Mouse (Mus musculus) right cerebral cortex, postnatal 25 days (tissue): Measurements from ENCODE around the gene Spty2d1.
"Not testable (repeated sequence)": the region's sequence is repeated elsewhere in the genome, so short reads cannot be mapped to it uniquely, and the experiment has no call there.

Experiments
- DNase-seq: peaks from one replicate; pipeline ENCODE4 v3.0.0; 2022

The Spty2d1 gene

DNA sequence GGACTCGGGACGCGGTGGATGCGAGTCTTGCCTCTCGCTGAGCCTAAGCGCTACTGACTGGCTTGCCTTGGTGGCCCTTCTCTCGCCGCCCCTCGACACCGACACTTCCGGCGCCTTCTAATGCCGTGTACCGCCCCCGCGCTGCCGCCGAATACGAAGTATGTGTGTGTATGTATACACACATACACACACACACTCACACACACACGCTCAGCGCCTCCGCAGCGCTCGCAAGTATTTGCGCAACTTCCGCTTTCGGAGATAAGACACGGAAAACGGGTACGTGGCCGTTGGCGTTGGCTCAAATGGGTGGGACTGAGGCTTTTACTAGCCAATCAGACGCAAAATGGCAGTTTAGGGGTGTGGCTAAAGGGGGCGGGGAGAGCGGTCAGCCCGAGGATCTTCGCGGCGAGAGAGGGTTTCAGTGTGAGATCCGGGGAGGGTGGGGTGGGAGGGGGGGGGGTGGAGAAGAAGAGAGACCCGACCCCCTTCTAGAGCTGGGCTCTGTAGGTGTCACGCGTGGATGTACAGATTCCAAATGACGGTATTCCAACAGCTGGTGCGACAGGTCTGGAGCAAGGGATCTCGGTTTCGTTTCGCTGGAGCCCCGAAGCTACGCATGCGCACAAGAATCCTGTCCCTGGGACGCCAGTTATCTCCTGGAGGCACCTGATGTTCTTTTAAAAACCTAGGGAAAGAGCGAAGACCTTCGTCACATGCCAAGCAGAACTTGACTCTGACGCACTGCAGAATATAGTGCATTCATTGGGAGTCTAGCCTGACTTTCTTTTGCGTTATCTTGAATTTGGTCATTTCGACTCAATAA is at the start of gene Spty2d1:
TSS of gene Spty2d1 (minus strand) at position 244 of the 826 bp plus-strand sequence.
- peak; percentile 99 for DNase-seq

DNA sequence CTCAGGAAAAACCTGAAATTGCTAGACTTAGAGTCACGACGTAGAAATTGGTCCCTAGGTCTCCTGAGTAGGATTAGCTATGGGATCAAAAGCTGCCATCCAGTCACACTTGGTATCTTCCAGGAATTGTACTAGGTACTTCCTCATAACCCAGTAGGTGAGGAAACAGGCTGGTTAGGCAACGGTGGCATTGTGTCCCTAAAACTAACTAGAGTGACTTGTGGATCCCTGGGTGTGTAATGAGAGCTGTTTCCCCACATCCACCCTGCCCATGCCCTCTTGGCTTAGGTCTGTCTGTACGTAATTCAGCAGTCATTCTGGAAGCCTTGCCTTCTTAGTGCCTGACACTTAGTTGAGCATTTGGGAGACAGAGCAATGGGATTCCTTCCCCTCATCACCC is 48.1 kb upstream of the Spty2d1 start:
- DNase-seq, result no peak

DNA sequence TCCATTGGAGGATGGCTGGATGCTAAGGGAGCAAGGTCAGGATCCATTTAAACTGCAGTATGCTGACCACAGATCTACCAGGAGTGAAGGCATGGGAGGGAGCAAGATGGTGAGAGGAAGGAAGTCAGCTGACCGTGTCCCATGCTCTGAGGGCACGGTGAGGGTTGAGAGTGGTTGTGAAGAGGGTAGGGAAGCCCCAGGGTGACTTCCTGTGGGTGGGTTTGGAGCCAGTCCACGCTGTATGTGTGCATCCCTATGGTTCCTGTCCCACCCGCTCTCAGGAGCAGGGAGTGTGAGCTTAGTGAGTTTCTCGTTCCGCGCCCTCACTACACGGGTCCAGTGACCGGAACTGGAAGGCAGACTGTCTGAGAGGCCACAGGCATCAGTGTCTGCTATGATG is 47.5 kb upstream of the Spty2d1 start:
- DNase-seq, result no peak

DNA sequence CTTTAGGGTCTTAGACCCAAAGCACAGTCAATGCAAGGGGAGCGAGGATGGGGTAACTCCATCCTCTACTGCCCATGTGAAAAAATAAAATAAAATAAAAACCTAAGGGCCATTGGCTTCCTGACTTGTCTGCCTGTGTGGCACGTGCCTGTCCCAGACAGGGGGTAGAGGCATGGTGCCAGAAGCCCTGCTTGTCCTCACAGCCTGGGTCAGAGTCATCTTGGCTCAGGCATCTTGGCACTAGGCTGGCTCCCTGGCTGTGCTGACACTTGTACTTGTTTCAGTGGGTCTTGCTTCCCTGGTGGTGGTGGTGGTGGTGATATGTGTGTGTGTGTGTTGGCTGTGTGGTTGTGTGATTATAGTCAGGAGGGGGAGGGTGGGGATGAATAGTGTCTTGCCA is 46.5 kb upstream of the Spty2d1 start:
- DNase-seq, result no peak

DNA sequence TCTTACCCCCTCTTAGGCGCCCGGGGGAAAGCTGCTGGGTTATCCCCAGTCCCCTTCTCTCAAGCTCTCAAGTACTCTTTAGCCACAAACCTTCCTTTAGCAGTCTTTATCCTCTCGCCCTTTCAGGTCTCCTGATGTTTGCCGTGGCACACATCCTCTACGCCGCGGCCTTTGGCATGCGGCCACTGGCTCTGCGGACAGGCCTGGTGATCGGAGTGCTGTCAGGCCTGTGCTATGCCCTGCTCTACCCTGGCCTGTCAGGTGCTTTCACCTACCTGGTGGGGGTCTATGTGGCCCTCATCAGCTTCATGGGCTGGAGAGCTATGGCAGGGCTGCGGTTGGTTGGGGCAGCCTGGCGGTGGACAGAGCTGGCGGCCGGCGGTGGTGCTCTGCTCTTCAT is 45.1 kb upstream of the Spty2d1 start:
- DNase-seq, result no peak

DNA sequence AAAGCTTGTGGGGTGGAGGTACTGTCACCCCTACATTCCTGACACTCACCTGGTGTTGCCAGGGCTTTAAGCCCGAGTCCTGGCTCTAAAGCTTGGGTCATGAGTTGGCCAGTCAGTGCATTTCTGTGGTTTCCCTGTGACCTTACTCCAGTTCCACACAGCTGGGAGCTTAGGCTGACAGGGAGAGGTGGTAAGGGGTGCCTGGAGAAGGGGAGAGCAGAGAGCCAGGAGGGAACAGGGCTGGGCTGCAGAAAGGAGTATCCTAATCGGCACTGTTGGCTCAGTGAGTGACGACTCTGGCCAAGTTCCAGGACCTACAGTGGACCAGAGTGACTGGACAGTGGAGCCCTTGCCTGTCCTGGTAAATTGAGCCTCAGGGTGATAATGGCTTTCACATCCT is 44.1 kb upstream of the Spty2d1 start:
- DNase-seq, result no peak

DNA sequence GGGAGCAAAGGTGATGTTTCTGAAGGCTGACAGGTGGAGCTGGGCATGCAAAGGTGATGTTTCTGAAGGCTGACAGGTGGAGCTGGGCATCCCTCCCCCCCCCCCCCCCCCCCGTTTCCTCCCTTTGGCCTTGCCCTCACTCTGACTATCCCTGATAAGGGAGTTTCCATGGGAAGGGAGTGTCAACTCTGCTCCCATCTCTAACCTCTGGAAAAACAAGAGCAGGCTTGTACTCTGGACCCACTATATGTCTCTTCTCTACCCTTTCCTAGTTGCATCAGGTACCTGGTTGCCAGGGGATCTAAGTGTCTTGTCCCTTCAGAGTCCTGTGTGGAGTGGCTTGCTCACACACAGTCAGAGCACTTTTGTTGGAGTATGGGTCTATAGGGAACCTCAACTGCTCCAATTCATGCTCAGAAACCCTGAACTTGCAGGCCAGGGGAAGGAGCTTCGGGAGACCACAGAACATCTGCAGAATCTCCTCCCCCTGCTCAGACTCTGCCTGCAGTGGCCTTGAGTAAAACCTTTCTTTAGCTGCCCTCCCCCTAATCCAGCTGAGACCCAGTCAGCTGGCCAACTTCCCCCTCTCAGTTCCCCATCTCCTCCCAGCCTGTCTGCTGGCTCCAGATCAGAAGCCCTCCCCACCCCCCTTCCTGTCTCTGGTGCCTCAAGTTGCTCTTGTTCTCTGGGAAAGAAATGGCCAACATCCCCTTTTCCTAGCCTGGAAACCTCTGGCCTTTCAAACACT is 43.4 kb upstream of the Spty2d1 start:
- peak; percentile 31 for DNase-seq

DNA sequence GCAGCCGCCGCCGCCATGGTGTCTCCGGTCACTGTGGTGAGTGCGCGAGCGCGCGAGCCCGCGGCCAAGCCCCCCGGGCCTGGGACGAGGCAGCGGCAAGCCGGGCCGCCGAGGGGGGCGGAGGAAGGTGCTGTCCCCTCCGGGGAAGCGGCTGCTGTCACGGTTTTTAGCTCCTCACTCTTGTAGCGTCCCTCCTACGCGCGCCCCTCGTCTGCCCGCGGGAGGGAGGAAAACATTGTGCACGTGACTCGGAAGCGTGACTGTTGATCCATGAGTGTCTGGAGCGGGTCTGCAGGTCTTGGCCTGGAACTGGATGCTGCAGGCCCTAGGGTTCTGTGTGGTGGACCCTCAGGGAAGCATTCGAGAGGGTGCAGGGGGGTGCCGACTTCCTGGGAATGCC is 42.6 kb upstream of the Spty2d1 start:
- peak; percentile 68 for DNase-seq

DNA sequence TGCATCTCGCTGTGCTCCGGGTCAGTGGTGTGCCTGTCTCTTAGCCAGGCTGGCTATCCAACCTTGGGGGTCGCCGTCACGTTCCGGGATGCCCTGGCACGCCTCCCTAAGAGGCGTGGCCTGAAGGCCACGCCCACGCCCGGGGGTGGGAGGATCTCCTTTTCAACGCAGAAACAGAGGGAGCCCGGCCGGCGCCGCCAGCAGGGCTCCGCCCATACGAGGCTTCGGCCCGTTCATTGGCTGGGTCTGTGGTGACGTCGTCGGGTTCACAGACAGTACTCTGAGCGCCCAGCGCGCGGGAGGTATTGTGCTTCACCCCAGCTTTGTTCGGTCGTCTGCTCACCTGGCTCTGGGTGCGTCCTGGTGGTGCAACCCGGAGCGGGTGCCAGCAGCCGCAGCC is 42.2 kb upstream of the Spty2d1 start, which contains the start of gene Tmem86a:
TSS of gene Tmem86a (plus strand) at position 236 of the 400 bp plus-strand sequence.
- peak; percentile 96 for DNase-seq

DNA sequence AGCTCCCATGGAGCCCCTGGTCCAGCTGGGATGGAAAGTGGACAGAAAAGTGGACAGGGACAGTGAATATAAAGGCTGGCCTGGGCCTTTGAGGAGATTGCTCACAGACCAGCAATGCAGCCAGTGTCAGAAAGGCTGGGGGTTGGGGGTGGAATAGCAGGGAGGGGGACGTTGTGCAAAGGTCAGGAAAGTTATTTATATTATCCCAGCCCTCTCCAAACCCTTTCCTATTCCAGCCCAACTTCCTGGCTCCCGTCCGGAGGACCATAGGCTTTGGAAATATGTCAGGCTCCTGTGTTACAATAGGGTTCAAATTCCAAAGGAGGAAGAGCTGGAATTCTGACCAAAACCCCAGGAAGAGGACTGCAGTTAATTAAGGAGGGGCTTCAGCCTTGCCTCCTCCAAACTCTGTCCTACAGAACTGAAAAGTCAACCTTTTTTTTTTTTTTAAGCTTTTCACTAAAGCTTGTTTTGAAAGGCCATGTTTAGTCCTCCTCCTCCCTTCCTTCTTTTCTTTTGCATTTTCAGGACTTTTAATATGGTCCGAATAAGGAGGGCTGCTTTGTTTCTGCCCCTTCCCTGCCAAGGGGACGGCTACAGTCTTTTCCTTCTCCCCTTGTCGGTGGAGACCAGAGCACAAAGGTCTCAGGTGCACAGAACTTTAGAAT is 34.7 kb upstream of the Spty2d1 start:
- DNase-seq, result no peak

DNA sequence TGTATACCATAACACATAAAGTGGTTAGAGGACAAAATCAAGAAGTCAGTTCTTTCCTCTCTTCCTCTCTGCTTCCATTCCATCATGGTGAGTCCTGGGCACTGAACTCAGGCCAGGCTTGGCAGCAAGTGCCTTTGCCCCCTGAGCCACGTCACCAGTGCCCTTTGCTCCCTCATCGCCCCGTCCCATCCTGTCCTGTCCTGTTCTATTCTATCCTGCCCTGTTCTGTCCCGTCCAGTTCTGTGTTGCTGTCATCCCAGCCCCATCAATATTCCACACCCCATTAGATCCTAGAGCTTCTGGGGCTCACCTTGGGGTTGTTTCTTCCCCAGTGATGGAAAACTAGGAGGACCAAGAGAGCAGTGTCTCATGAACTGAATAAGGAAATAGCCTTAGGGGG is 33.9 kb upstream of the Spty2d1 start:
- DNase-seq, result no peak

DNA sequence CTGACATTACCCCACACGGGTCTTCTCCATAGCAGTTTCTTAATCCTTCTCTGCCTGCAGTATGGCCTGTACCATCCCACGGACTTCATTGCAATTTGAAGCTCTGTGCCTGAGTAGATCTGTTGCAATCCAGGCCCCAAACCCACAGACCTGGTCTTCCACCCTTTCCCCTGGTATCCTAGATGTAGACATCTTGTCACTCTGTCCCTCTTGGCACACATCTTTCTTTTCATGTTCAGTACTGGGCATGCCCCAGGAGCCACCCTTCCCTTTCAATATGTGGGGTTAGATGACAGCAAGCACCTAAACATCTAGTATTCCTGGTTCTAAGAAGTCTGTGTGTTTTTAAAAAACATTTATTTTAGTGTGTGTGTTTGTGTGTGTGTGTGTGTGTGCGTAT is 33.5 kb upstream of the Spty2d1 start:
- DNase-seq, result no peak

DNA sequence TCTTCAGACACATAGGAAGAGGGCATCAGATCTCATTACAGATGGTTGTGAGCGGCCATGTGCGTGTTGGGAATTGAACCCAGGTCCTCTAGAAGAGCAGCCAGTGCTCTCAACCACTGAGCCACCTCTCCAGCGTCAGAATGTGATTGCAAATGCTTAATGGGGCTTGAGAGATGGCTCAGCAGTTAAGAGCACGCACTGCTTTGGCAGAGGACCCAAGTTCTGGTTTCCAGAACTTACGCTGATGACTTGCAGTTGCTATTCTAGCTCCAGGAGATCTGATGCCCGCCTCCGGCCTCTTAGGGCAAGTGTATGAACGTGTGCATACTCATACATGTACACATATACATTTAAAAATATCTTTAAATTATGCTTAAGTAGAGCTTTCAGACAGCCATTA is 27.2 kb upstream of the Spty2d1 start:
- DNase-seq, result no peak

DNA sequence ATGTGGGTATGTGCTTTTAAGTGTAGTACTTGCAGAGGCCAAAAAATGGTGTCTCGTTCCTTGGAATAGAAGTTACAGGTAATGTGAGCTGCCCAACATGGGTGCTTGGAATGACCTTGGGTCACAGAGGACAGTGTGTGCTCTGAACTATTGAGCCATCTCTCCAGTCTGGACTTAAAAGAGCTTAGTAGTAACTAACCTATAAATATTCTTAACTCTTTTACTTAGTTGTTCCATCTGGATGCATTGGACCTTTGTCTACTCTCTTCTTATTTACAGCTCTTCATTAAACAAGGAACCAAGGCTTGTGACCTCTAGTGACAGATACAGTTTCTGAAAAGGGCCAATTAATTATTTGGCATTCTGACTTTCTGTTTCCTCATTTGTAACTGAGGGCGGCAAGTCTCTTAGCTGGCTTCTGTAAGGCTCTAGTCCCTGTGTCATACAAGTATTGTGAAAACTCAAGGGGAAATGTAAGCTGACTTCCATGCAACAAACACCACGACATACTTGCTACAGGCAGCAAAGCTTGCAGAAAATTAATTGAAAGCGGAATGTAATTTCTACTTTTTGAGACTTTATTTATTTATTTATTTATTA is 26.7 kb upstream of the Spty2d1 start:
- DNase-seq, result no peak

DNA sequence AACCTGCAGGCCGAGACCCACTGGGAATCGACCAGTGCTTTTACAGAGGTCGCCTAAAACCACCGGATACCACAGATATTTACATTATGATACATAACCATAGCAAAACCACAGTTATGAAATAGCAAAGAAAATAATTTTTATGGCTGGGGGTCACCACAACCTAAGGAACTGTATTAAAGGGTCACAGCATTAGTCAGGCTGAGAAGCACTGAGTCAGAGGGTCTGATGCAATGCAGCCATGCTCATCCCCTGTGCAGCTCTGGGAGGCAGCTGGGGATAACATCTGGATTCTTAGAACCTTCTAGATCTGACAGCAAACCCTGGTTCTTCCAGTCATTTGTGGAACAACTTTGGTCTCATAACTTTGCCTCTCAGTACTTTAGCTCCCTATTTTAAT is 23.2 kb upstream of the Spty2d1 start:
- no peak for DNase-seq

DNA sequence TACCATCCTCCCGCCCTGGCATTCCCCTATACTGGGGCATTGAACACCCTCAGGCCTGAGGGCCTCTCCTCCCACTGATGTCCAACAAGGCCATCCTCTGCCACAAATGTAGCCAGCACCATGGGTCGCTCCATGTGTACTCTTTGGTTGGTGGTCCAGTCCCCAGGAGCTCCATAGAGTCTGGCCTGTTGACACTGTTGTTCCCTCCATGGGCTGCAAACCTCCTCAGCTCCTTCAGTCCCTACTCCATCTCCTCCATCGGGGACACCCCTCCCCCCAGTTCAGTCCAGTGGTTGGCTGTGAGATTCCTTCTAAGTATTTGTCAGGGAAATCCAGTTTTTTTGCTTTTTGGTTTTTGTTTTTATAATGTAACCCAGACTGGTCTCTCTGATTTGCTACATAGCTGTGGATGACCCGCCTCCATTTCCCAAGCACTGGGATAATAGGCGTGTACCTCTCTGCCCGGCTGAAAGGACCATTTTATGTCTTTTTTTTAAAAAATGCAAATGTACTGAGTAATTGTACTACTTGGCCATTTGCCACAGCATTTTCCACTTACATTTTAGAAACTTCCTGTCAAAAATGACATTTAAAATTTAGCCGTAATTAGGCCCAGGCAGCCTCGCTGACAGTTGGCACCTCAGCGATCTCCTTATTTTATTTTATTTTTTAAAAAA is 22.4 kb upstream of the Spty2d1 start:
- DNase-seq, result no peak

DNA sequence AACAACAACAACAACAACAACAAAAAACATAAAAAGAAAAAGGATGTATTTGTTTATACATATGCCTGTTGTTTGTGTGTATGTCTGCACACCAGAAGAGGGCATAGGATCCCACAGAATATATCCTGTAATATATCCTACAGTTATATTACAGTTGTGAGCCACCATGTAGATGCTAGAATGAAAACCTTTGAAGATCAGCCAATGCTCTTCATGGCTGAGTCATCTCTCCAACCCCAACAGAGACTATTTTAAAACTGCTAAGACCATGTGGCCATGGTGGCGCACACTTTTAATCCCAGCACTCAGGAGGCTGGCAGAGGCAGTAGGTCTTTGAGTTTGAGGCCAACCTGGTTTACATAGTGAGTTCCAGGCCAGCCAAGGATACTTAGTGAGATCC is 19.3 kb upstream of the Spty2d1 start:
- DNase-seq, result no peak

DNA sequence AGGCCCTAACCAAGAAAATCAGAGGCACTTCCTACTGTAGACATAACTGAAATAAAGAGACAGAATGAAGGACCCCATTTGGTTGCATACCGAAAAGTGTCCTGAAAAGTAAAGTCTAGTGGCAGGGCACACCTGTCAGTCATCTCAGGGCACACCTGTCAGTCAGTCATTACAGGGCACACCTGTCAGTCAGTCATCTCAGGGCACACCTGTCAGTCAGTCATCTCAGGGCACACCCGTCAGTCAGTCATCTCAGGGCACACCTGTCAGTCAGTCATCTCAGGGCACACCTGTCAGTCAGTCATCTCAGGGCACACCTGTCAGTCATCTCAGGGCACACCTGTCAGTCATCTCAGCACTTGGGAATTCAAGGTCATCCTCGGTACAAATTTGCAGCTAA is 18.7 kb upstream of the Spty2d1 start:
- not testable (repeated sequence) for DNase-seq

DNA sequence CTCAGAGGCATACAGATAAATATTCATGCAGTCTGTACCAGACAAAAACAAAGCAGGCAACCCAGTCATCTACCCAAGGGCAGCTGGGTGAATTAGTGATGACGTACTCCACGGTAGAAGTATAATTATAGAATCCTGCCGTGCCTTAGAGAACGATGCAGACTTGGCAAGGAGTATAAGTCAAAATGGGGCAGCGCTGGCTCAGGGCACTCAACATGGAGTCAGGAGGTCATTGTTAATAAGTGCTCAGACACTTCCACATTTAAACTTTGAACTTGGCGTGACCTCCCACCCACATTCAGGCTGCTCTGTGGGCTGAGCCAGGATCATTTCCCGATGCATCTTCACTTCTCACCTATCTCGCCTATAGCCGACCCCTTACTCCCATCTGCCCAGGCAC is 17.2 kb upstream of the Spty2d1 start:
- no peak for DNase-seq

DNA sequence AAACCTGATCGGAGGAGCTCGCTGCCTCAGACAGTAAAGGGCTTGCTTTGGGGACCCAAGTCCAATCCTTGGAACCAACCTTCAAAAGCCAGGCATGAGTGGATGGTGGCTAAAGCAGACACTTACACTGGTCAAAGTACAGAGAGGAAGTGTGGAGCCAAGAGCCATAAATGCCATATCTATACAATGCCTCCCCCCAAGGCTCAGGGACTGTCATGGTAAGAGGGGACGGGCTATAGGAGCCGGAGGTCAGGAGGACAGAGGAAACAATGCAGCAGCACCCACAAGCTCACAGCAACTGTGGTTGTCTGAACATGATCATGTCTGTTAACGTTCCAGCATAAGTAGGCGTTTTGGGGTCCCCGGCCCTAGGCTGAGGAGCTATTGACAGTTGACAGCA is 16.2 kb upstream of the Spty2d1 start:
- DNase-seq, result no peak

DNA sequence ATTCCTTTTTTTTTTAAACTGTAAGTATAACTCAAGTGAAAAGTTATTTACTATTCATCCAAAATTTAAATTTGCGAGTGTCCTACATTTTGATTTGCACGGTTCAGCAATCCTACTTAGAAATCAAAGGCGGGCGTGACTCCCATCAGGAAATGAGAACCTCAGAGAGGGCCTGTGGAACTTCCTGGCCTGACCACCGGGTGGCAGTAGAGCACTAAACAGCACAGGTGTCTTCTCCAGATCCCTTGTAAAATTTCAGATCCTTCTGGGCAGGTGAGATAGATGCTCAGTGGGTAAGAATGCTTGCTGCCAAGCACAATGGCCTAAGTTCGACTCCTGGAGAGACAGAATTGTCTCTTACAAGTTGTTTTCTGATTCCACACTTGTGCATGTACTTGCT is 15.3 kb upstream of the Spty2d1 start:
- DNase-seq, result peak; percentile 72

DNA sequence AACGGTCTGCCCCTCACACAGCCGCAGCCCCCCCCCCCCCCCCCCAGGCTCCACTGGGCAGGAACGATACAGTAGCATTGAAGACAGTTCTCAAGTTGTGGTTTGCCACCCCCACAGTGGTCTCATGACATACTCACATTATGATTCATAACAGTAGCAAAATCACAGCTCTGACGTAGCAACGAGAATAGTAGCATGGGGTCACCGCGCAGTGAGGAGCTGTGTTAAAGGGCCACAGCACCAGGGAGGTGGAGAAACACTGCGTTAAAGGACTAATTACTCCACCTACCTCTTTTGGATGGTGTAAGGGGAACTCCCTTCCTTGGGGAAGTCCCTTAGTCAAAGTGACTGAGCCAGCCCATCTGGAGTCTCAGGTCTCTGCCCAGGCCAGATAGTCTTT is 14.3 kb upstream of the Spty2d1 start:
- no peak for DNase-seq

DNA sequence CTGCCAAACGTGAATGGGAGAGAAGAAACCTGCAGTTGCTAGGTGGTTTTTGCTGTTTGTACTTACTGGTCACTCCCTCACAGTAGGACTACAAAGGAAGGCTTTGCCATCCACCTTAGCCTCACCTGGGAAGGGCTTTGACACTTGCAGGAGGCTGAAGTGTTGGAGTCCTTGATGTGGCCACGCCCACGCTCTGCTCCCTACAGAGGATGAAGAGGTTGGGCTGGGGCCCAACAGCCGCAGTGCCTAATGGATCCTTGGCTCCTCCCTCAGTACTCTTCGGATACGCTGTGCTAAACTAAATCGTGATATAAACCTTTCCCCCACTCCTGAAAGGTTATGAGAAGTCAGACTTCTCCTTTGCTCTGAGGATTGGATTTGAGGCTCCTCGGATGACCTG is 12.7 kb upstream of the Spty2d1 start:
- no peak for DNase-seq
